Mouse (Mus musculus) heart, postnatal 0 days (tissue): Measurements from ENCODE around the gene Inpp5f.

Source experiments
- CTCF ChIP-seq: IDR thresholded peaks from 2 replicates; pipeline ENCODE4 v1.5.1; 2016; ENCODE audit warnings: antibody characterized with exemption, control low read depth, low read depth
- EP300 ChIP-seq: IDR thresholded peaks from 2 replicates; pipeline ENCODE4 v1.6.1; 2016; ENCODE audit warnings: antibody characterized with exemption, low read depth

DNA sequence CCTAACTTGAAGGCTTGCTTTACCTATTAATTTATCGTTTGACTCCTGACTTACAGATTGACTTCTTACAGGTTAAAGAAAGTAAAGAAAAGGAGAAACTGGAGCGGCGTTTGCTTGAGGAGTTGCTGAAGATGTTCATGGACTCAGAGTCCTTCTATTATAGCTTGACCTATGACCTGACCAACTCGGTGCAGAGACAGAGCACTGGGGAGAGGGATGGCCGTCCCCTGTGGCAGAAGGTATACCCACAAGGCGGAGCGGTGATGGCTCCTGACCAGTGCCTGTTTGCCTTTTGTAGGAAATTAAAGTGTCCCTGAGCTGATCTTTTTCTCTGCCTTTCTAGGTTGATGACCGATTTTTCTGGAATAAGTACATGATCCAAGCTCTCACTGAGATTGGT lies 52.8 kb downstream of the Inpp5f start:
- no peak for TF ChIP-seq CTCF
- TF ChIP-seq EP300, result no peak
